Mouse (Mus musculus) frontal cortex, postnatal 36 days (tissue): Measurements from ENCODE around the gene Asb1.

Experiments used
- DNase-seq, 2 experiments: peaks; one replicate each; pipeline ENCODE4 v3.0.0; 2022; ENCODE audit warnings: low spot score in 2 of 2

The Asb1 gene

GRCm38 (mm10) chr1:91545226-91545625 is 4.9 kb downstream of the Asb1 start:
- no peak for DNase-seq

GRCm38 (mm10) chr1:91547567-91547966 is 7.2 kb downstream of the Asb1 start:
- DNase-seq, result no peak

GRCm38 (mm10) chr1:91549073-91549472 is 8.7 kb downstream of the Asb1 start:
- DNase-seq, result no peak

GRCm38 (mm10) chr1:91557099-91557498 is 16.8 kb downstream of the Asb1 start:
- DNase-seq, result no peak

GRCm38 (mm10) chr1:91561226-91561625 is 20.9 kb downstream of the Asb1 start:
- no peak for DNase-seq

GRCm38 (mm10) chr1:91562977-91563590 is 22.7 kb downstream of the Asb1 start:
- no peak for DNase-seq

GRCm38 (mm10) chr1:91564004-91564403 is 23.7 kb downstream of the Asb1 start:
- DNase-seq, result no peak

GRCm38 (mm10) chr1:91564598-91564997 is 24.3 kb downstream of the Asb1 start:
- DNase-seq, result no peak

- no peak for DNase-seq
These were observed 26.9 kb downstream of the Asb1 start for GRCm38 (mm10) chr1:91567269-91567668.

- DNase-seq, result no peak
These were observed 32.1 kb downstream of the Asb1 start for GRCm38 (mm10) chr1:91572458-91572857.

GRCm38 (mm10) chr1:91574208-91574607 is 33.9 kb downstream of the Asb1 start:
- DNase-seq, result peak; percentile 36 to 67

- DNase-seq, result no peak
These were observed 37.7 kb downstream of the Asb1 start for GRCm38 (mm10) chr1:91577883-91578517.

- DNase-seq, result no peak
These were observed 40.2 kb downstream of the Asb1 start for GRCm38 (mm10) chr1:91580503-91580902.

- no peak for DNase-seq
These were observed 40.9 kb downstream of the Asb1 start for GRCm38 (mm10) chr1:91581206-91581605.

- no peak for DNase-seq
These were observed 44.9 kb downstream of the Asb1 start for GRCm38 (mm10) chr1:91584969-91585835.

- no peak for DNase-seq
These were observed 49.4 kb downstream of the Asb1 start for GRCm38 (mm10) chr1:91589738-91590137.

GRCm38 (mm10) chr1:91595521-91596020 is 55.2 kb downstream of the Asb1 start:
- DNase-seq, result no peak

GRCm38 (mm10) chr1:91597611-91598010 is 57.3 kb downstream of the Asb1 start:
- DNase-seq, result peak; percentile 55 to 78

GRCm38 (mm10) chr1:91600671-91601361 is 60.5 kb downstream of the Asb1 start:
- DNase-seq, result peak; percentile 42 to 64

- no peak for DNase-seq
These were observed 61.2 kb downstream of the Asb1 start for GRCm38 (mm10) chr1:91601362-91602096.

GRCm38 (mm10) chr1:91605632-91606031 is 65.3 kb downstream of the Asb1 start:
- DNase-seq, result no peak
